Mouse (Mus musculus) CH12.LX (cell line): ENCODE results near the gene Msantd2. TPM values are rescaled to one million over a fixed set of nuclear protein-coding genes. Genes with fewer than 3 reads are reported as not detected.

Source experiments
- DNase-seq: peaks from one replicate; pipeline ENCODE4 v3.0.0-alpha.2; 2013; ENCODE audit errors: extremely low read depth
- H3K27ac ChIP-seq: 2 replicates; pipeline ENCODE4 v1.5.1; 2012; ENCODE audit warnings: low read depth, mild to moderate bottlenecking, control low read depth, moderate library complexity; ENCODE audit not compliant: insufficient read depth
- H3K27me3 ChIP-seq: replicated peaks from 2 replicates; pipeline ENCODE3; 2012; ENCODE audit warnings: inconsistent platforms
- H3K36me3 ChIP-seq, 2 experiments: replicated peaks in 1 of 2; 2 replicates each; pipeline versions ENCODE3 to v1.6.1; 2012; ENCODE audit warnings: inconsistent platforms in 1 of 2, low read length in 1 of 2, mild to moderate bottlenecking in 1 of 2, mixed read lengths in 1 of 2, moderate library complexity in 1 of 2; ENCODE audit not compliant: control insufficient read depth in 1 of 2, insufficient read depth in 1 of 2
- H3K4me1 ChIP-seq, 2 experiments: 2 replicates each; pipeline ENCODE4 v1.6.1; 2012; ENCODE audit warnings: inconsistent platforms in 1 of 2, moderate library complexity in 1 of 2; ENCODE audit not compliant: insufficient read depth in 2 of 2, control insufficient read depth in 1 of 2
- H3K4me2 ChIP-seq: 2 replicates; pipeline ENCODE4 v1.6.1; 2012; ENCODE audit warnings: low read depth, mild to moderate bottlenecking, control low read depth; ENCODE audit not compliant: poor library complexity, insufficient read depth, severe bottlenecking
- H3K4me3 ChIP-seq, 3 experiments: fragments of 150-350 bp in 1 of 3; sonication (generic) in 1 of 3; replicated peaks in 1 of 3; 2 replicates each; pipeline versions ENCODE3 to v1.5.1; 2011 to 2012; ENCODE audit warnings: low read depth in 2 of 3, low read length in 2 of 3, mild to moderate bottlenecking in 2 of 3, moderate library complexity in 2 of 3, control low read depth in 1 of 3, improper control_type of control experiment in 1 of 3, inconsistent platforms in 1 of 3, mixed read lengths in 1 of 3; ENCODE audit not compliant: poor library complexity in 1 of 3
- H3K79me2 ChIP-seq: replicated peaks from 2 replicates; pipeline ENCODE4 v1.6.1; 2012; ENCODE audit warnings: mild to moderate bottlenecking, moderate library complexity; ENCODE audit not compliant: control insufficient read depth, poor library complexity, insufficient read depth, severe bottlenecking; ENCODE audit errors: extremely low read depth
- H3K9ac ChIP-seq: 2 replicates; pipeline ENCODE4 v1.6.1; 2012; ENCODE audit warnings: low read depth, mild to moderate bottlenecking, control low read depth, moderate library complexity; ENCODE audit not compliant: insufficient read depth
- H3K9me3 ChIP-seq: replicated peaks from 2 replicates; pipeline ENCODE3; 2012; ENCODE audit warnings: low read length, inconsistent platforms, mixed read lengths
- CHD1 ChIP-seq: IDR thresholded peaks from 2 replicates; pipeline ENCODE4 v1.6.1; 2012; ENCODE audit warnings: low read depth, low read length, improper control_type of control experiment, inconsistent platforms
- ETS1 ChIP-seq: conservative IDR thresholded peaks from 2 replicates; pipeline ENCODE4 v1.6.1; 2012; ENCODE audit warnings: low read depth, mild to moderate bottlenecking, inconsistent platforms, low read length, improper control_type of control experiment, moderate library complexity
- NELFE ChIP-seq: IDR thresholded peaks from 2 replicates; pipeline ENCODE4 v1.6.1; 2011; ENCODE audit warnings: low read depth, low read length, improper control_type of control experiment
- SMC3 ChIP-seq: IDR thresholded peaks from 2 replicates; pipeline ENCODE4 v1.6.1; 2011; ENCODE audit warnings: low read depth, low read length, improper control_type of control experiment
- TCF12 ChIP-seq: IDR thresholded peaks from 2 replicates; pipeline ENCODE4 v1.6.1; 2014; ENCODE audit warnings: low read depth, mild to moderate bottlenecking, inconsistent platforms, low read length, improper control_type of control experiment
- USF2 ChIP-seq: conservative IDR thresholded peaks from 2 replicates; pipeline ENCODE4 v1.6.1; 2011; ENCODE audit warnings: low read depth, low read length, improper control_type of control experiment
- ZKSCAN1 ChIP-seq: IDR thresholded peaks from 2 replicates; pipeline ENCODE4 v1.6.1; 2012; ENCODE audit warnings: low read depth, inconsistent platforms, low read length, improper control_type of control experiment, borderline replicate concordance
- ZMIZ1 ChIP-seq: IDR thresholded peaks from 2 replicates; pipeline ENCODE4 v1.6.1; 2012; ENCODE audit warnings: low read depth, mild to moderate bottlenecking, inconsistent platforms, low read length, improper control_type of control experiment
- ZNF384 ChIP-seq: IDR thresholded peaks from 2 replicates; pipeline ENCODE4 v1.6.1; 2012; ENCODE audit warnings: low read depth, low read length, improper control_type of control experiment, inconsistent platforms
- dilution Hi-C: fragments of 300-500 bp; cut with MboI; formaldehyde crosslinking; loops from 2 replicates; pipeline ENCODE4 v1.14.3; 2020; ENCODE audit warnings: low sequenced_read_pairs; ENCODE audit not compliant: extremely low pct_unique_long_range_greater_than_20kb, extremely low pct_ligation_motif_present
- in situ Hi-C: fragments of 300-500 bp; cut with MboI; formaldehyde crosslinking; loops from 3 replicates; pipeline ENCODE4 v1.14.3; 2019; ENCODE audit warnings: low sequenced_read_pairs, low pct_ligation_motif_present, low pct_unique_long_range_greater_than_20kb, mixed read lengths
- polyA plus RNA-seq: library from polyadenylated mRNA; unstranded; fragments of >175 nt; gene quantifications from 2 replicates; pipeline ENCODE4 v1.2.1, GENCODE M21; 2012; ENCODE audit warnings: low read depth; ENCODE audit not compliant: insufficient read length
- total RNA-seq, 2 experiments: library from RNA; depleted of rRNA; stranded (reverse); fragments of 300-350 nt in 1 of 2; fragments of >200 nt in 1 of 2; gene quantifications; 2 replicates each; pipeline ENCODE4 v1.2.3; 2012 to 2014

The Msantd2 gene
- total and polyA plus RNA-seq, 3 experiments, result 11.9 to 16.8 (median 13.8) TPM

GRCm38 (mm10) chr9:37560617-37561016, 71.5 kb downstream of the Msantd2 start:
- dilution Hi-C loops, result no loop called here
- Histone ChIP-seq H3K4me1 (peaks cover 0 to 11% of the 10 kb centered on the region in 2 experiments; a peak in 2 of 4 replicates), H3K9ac (no peak overlapping the region), H3K27me3 (no peaks in the 10 kb centered on the region), H3K4me2 (no peak overlapping the region), H3K27ac (no peak overlapping the region)
- TF ChIP-seq TCF12 (no peak), ZNF384 (0 out of 2 replicates have a peak, but pooled peaks have one; percentile 28)
- TF ChIP-seq, all 38 proteins: peak for 1
- in situ Hi-C loops, result no loop called here
- Histone ChIP-seq H3K79me2 (no peaks in the 10 kb centered on the region), H3K9me3 (no peaks in the 10 kb centered on the region), H3K4me3 (no peak overlapping the region), H3K36me3 (no peaks in the 10 kb centered on the region)
- DNase-seq, result no peak

GRCm38 (mm10) chr9:37563805-37564204, 74.7 kb downstream of the Msantd2 start:
- Histone ChIP-seq H3K79me2 (no peaks in the 10 kb centered on the region), H3K4me3 (no peak overlapping the region), H3K9me3 (no peaks in the 10 kb centered on the region), H3K27me3 (no peaks in the 10 kb centered on the region), H3K36me3 (no peaks in the 10 kb centered on the region), H3K27ac (no peak overlapping the region), H3K4me2 (no peak overlapping the region), H3K4me1 (peaks cover 0 to 14% of the 10 kb centered on the region in 2 experiments; a peak in 2 of 4 replicates), H3K9ac (no peak overlapping the region)
- dilution Hi-C loops (no loop called here), in situ Hi-C loops (no loop called here)
- DNase-seq, result no peak
- no peak for TF ChIP-seq CHD1
- no peak for TF ChIP-seq USF2
- no peak for TF ChIP-seq SMC3
- no peak for TF ChIP-seq ETS1

GRCm38 (mm10) chr9:37567019-37567418, 77.9 kb downstream of the Msantd2 start:
- no peaks in the 10 kb centered on the region for H3K9me3 ChIP-seq
- H3K4me2 ChIP-seq, result no peak overlapping the region
- no peak overlapping the region for H3K27ac ChIP-seq
- no peak for DNase-seq
- no peak overlapping the region for H3K9ac ChIP-seq
- H3K79me2 ChIP-seq, result no peaks in the 10 kb centered on the region
- dilution Hi-C loops, result no loop called here
- no peaks in the 10 kb centered on the region for H3K27me3 ChIP-seq
- in situ Hi-C loops, result no loop called here
- H3K4me1 ChIP-seq, result peaks cover 0 to 12% of the 10 kb centered on the region in 2 experiments; a peak in 2 of 4 replicates
- TF ChIP-seq ZMIZ1 (no peak), ZKSCAN1 (no peak), SMC3 (no peak), NELFE (no peak)
- H3K36me3 ChIP-seq, result no peaks in the 10 kb centered on the region
- no peak overlapping the region for H3K4me3 ChIP-seq
